Mouse (Mus musculus) 3T3-L1 (cell line): ENCODE data around the gene Stox1.
"Not testable (repeated sequence)": the region's sequence is repeated elsewhere in the genome, so short reads cannot be mapped to it uniquely, and the experiment has no call there.

Source experiments
- DNase-seq: peaks from one replicate; pipeline ENCODE4 v3.0.0-alpha.2; 2015; ENCODE audit warnings: low read depth, low spot score

Stox1 gene

DNA sequence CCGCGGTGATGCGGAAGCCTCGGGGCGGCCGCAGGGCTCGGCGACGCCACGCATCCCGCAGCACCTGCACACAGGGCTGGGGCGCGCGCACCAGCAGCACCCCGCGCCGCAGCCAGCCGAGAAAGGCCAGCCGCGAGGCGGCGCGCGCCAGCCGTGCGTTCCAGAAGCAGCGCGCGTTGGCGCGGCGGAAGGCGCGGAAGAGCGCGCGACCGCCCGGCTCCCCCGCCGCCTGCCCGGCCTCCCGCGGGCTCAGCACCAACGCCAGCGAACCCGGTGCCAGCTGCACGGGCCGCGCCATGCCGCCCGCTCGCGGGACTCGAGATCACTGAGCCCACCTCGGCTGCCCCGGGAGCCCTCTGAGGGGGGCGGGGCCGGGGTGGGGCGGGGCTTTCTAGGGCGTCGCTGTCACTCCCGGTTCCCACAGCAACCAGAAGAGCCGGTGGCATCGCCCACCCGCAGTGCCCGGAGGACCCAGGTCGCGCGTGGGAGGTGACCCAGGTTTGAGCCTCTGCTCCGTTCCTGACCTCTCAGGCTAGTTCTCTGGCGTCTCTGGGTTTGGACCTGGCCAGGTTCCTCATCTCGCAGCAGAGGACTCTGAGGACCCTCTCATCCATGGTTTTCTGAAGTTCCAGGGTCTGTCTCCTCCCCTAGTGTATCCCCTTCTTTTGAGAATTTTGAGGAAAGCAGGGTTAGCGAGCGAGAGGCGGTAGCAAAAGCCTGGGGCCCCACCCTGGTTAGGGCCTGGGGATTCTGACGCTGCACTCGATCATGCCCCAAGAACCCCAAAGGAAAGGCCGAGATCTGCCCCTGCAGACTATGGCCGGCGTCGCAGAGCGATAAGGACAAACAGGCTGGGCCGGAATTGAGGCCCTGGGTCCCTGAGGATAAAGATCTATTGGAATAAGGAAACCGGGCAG is at the start of gene Stox1:
Stox1 (minus strand) TSS at position 358 of the 917 bp plus-strand sequence.
- DNase-seq: no peak

DNA sequence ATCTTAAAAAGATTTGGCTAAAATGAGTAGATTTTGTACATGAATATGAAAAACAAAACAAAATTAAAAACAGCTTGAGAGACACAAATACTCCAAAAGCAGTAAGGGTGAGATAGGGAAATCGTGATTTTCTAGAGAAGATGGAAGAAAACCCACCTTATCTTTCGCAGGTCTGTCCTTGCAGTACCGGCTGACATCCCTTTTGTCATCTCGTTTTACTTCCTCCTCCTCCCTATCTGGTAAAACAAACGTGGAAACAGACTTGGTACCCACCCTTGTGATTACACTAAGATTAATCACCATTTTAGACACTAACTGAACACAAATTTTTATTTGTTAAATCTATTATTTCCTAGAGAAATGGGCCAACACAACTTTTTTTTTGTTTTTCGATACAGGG is 24.9 kb upstream of the Stox1 start:
- DNase-seq: no peak

DNA sequence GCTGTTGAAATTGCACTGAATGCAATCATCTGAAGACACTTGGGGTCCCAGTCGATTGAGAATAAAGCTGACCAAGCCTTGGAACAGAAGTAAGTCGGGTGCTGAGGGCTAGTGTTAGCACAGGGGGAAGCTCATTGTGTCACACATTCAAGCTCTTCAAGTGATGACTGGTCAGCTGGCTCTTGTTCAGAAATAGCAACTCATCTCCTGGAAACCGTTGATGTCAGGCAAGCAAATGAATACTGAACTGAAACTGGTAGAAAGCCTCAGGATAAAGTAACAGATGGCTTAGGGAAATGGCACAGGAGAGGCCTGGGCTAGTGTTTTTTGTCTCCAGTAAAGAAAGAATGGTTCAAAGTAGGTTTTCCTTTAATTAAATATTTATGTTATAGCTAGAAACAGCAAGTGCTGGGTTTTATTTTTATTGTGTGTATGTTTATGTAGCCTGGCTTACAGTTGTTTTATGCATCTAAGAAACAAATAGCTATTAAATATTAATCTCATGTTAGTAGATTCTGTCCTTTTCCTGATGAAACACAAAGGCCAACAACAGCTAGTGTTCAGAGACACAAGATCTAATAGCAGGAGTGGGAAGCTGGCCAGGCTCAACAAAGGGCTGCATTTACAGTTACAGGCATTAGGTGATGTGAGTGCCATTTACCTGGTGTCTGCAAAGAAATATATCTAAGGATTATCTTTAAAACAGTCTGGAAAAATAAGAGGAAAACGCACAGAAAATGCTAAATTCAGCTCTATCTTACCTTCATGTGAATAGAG is 14.2 kb upstream of the Stox1 start:
- DNase-seq: peak; percentile 71

DNA sequence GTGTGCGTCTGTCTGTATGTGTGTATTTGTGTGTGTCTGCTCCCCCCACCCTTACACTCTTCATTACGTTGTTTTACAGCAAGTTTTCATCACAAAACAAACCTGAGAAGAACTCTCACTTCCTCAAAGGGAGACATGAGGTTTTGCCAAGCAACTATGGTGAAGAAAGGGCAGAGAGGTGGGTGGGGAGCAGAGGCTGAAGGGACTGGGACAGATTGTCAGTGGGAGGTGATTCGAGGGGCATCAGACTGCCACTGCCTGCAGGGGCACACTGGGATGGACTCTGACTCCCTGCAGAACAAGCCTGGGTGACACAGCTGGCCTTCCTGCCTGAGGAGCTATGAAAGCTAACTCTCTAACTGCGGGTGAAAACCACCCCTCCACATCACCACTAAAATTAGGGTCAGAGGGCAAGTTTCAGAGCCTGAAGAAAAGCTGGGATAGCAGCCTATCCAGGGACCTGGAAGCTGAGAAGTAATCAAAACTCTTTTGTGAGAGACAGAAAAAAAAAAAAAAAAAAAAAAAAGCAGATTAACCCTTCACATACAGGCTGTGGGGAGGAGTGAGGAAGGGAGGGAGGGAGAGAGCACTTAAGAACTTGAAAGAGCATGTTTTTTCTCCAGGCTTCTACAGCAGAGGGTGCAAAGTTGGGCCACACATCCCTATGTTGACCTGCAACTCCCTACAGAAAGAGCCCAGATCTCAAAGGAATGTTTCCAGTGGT is 11.2 kb upstream of the Stox1 start:
- DNase-seq: no peak

DNA sequence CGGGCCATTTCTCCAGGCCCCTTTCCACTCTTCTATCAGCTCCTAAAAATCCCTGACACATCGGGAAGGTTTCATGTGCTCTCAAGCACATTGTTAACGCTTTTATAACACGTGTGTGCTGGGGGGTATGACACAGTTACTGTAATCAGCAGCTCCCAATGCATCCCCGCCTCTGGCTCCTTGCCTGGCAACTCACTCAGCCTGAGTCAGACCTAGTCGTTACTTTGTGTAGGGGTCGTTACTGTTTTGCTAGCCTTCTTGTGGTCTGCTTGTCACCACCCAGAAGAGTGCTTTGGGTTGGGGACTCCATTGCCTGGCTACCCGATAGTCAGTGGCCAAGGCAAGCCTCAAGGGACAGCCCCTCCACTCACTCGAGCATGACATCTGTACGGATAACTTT is 4.9 kb upstream of the Stox1 start:
- DNase-seq: peak; percentile 35

DNA sequence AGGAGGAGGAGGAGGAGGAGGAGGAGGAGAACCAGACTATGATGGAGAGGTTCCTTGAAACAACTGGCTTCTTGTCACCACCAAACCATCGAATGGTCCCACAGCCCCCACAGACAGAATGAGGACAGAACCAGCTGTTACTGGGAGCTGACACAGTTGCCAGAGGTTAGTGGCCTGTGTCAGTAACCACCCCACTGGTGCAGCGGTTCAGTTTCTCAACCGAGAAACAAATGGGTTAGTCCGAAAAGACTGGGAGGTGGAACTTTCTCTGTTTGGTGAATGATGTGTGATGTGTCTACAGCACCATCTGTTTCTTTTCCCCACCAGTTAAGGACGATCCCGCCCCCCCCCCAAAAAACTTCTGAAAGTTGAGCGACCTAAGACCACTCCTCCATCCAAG is 992 bp downstream of the Stox1 start:
- DNase-seq: no peak

DNA sequence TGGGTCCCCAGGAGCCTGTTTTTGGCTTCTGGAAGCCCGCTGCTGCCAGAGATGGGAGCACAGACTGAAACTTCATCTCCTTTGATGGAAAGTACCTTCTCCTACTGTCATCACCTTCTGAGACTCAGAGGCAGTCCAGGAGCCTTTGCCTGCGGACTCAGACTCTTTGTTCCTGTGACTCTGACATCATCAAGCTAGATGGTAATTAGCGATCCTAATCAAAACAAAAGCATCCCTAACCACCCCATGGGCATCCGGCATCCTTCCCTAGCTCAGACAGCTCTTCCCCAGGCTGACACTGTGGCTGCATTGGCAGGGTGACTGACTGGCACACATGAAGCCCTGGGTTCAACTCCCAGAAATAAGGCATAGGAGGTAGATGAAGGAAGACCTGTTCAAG is 3.2 kb downstream of the Stox1 start:
- DNase-seq: no peak

DNA sequence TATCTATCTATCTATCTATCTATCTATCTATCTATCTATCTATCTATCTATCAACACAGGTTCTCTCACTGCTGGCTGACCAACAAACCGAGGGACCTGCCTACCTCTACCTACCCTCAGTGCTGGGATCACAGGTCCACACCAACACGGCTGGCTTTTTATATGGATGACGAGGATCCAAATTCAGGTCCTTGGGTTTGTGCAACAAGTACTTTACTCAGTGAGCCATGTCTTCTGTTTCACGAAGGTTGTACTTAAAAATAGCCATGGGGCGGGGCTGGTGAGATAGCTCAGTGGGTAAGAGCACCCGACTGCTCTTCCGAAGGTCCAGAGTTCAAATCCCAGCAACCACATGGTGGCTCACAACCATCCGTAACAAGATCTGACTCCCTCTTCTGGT is 5.4 kb downstream of the Stox1 start:
- not testable (repeated sequence) for DNase-seq

DNA sequence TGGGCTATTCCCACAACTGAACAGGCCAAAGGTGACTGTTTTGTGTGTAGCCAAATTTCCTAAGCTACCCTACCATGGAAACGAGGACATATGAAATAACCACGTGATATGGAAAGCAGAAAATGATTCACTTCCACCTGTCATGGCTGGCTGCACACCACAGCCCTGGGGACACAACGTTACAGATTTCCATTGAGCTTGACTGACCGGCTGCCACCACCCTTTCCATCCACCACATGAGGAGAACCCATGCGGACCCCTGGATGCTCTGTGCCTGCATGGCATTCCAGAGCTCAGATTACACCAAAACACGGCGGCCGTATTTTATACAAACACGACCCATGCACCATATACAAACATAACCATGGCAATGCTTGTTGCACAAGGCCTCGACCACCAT is 12.5 kb downstream of the Stox1 start:
- DNase-seq: no peak

DNA sequence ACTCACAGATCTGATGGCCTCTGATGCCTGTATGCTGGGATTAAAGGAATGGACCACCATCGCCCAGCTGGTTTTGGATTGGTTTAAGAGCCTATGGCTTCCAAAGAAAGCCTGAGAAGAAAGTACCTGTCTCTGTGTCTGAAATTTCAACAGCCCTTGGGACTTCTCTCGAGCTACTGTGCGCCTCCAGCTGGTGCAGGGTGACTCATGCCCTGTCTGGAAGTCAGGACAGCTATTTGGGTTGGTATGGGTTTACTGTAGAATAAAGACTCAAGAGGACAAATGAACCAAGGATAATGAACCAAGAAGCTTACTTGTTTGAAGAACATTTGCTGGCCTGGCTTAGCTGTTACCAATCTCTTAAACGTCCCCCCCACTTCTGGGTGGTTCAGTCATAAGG is 22.3 kb downstream of the Stox1 start:
- DNase-seq: peak; percentile 5

DNA sequence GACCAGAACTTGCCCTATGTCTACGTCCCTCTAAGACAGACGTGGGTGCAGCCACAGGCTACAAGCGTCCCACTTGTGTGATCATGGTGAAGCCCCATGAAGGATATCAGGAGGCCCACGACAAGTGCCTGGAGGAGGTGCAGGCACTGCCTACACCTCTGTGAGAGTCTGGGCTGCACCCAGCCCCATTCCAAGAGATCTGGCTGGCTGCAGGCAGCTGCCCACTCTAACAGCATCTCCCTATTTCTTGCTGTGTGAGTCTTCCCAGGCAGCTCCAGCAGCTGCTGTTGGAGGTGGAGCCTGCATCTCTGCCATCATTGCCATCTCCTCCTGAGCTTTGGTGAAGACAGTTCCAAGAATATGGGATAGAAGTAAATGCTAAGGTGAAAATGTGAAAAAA is 23.5 kb downstream of the Stox1 start:
- no peak for DNase-seq

DNA sequence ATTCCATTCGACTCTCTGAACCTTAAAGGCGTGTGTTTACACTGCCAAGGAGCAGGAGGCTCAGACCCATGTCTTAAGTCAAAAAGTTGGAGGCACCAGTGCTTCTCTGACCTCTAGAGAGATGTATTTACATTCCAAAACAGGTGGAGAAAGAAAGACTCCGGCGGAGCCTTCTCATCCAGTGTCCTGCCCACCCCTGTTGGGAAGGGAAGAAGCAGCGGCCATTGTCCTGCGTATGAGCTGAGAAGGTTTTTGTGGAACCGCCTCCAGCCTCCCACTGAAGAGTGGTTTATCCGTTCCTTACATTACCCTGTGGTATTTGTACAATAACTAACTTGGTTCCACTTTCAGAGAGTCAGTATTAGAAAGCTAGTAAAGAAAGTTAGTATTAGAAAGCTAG is 33.2 kb downstream of the Stox1 start:
- no peak for DNase-seq

DNA sequence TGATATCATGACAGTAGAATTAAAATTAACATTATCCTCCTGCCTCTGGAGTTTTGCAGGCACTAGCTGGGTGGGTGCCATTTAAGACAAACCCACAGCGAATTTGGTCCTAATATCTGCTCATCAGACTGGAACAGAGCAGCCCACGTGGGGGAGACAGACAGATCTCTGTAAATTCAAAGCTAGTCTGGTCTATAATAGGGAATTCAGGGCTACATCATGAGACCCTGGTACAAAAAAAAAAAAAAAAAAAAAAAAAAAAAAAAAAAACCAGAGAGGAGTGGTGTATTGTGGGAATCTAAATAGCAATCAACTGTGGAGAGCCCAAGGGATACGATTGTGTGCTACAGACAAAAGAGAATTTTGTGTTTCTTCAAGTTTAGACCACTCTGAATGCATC is 33.7 kb downstream of the Stox1 start:
- no peak for DNase-seq

DNA sequence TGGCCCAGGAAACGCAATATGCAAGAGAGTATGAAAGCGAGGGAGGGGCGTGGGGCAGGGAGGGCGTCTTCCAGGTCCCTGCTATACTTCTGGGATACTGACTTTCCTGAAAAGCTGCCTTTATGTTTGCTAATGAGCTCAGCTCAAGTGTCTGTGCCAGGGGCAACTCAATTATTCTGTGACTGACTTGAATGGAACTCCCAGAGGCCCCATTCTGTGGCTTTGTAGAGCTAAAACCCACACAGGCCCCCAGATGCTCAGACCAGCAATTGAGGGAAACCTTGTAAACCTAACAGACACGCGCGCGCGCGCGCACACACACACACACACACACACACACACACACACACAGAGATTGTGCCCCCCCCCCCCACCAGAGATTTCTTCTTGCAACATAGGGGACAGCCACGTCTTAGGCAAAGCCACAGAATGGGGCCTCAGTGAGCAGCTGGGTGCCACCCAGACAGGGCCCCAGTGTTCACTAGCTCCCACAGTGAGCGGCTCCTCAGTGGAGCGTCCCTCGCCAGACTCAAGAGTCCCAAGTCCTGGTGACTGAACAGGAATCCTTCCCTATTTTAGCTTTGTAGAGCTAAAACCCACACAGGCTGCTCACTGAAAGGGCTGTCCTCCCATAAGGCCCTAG is 38.8 kb downstream of the Stox1 start:
- no peak for DNase-seq

DNA sequence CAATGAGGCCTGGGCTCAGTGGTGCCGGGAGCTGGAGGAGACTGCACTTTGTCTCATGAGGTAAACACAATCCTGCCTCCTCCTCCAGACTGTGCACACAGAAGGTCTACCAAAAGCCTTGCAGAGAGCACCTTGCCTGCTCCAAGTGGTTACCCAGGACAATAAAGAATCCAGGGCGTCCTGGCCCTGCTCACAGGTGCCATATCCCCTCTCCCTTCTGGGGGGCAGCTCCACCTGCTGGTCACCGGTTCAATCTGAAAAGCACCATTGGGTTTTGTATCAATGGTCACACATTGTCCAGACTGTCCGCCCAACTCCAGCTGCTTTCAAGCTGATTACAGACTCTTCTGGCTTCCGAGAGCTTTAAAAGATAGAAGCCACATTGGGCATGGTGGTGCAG is 42.9 kb downstream of the Stox1 start:
- DNase-seq: peak; percentile 10

DNA sequence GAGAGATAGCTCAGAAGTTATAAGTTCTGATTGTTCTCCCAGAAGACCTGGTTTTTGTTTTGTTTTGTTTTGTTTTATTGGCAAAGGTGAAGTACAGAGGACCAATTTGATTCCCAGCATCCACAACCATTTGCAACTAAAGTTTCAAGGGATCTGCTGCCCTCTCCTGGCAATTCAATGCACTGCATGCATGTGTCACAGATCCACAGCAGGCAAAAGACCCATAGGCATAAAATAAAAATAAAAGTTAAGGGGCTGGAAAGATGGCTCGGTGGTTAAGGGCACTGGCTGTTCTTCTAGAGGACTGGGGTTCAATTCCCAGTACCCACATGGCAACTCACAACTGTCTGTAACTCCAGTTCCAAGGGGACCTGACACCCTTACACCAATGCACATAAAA is 46.1 kb downstream of the Stox1 start:
- DNase-seq: peak; percentile 24

DNA sequence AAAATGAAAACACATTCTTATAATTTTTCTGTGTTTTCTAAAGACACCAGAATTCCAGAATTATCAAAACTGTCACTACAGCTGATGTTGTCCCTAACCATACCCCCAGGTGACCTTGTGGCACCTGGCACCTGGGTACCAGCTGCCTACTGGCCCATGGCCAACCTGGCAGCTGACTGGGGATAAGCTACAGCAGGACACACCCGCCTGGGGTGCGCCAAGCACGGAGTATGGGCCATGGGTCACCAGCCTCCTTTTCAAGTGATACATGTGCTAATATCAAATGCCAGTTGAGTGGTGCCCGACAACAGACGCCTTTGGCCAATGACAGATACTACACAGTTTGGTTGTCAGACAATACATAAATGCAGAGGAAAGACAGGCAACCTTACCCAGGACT is 48.6 kb downstream of the Stox1 start:
- no peak for DNase-seq

DNA sequence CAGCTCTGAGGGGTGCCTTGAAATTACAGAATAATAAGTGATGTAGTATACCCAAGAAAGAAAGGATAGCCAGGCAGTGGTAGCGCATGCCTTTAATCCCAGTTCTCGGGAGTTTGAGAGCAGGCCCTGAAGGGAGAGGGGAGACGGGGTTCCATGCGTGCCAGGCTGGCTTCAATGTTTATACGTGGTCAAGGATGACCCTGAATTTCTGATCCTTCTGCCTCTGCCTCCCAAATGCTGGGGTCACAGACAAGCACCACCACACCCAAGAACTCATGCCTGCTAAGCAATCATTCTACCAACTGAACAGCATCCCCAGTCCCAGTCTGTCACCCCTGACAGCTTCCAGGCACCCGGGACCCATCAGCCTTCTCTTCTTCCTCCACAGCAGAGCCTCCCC is 49.7 kb downstream of the Stox1 start:
- no peak for DNase-seq

DNA sequence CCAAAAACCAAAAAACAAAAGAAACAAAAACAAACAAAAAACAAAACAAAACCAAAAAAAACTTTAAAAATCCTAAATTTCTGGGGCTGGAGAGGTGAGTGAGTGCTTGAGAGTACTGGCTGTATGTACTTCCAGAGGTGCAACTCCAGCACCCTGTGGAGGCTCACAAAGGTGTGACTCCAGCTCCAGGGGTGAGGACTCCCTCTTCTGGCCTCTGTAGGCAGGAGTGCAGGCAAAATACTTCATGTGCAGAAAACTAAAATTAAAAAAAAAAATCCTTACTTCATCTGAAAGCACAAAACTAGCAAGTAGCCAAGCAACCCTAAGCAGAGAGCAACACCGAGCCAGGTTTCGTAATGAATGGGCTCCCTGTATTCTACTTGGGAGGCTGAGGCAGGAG is 53.6 kb downstream of the Stox1 start:
- DNase-seq: no peak

DNA sequence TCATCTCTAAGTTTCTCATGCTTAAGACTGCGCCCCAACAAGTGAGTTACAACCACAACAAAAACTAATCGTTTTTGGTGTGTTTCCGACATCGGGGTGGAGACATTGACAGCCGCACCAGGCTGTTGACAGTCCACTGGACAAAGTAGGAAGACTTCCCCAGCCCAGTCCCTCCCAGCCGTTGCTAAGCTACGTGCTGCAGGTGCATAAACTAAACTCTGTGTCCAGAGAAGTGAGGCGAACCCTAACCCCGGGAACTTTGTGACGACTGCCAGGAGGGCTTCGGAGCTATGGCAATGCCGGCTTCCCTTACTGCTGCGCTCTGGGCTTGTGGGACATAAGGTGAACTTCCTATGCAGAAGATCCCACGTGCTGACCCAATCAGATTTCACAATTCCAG is 56.7 kb downstream of the Stox1 start:
- no peak for DNase-seq

DNA sequence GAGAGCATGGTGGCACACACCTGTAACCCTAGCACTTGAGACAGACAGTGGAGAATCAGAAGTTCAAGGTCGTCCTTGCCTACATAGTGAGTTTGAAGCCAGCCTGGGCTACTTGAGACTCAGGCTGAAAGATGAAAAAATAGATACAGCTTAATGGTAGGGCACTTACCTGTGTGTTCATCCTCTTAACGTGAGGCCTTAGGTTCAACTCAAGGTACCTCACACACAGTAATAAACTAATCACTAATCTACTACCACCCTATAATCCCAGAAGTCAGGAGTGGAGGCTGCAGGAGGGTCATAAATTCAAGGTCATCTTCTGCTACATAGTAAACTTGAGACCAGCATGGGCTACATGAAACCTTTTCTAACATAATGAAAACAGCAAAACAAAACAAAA is 57.5 kb downstream of the Stox1 start:
- no peak for DNase-seq

DNA sequence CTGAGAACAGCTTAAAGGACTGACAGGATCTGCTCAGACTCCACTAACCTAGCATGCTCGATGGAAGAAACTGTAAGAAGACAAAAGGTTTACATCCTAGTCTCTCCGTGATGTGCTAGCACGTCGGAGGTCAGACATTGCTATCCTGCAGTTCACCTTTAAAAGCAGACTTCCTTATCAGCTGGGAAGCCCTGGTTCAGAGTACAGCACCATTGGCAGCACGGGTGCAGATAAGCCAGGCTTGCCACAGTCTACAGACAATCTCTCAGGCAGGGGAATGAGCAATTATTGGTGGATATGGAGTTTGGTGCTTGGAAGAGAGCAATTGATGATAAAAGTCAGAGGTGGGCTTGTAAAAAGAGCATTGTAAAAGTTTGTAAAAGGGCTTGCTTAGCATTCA is 57.9 kb downstream of the Stox1 start:
- no peak for DNase-seq
